Mouse (Mus musculus): ENCODE data around the gene Tssk3.
"Not testable (repeated sequence)": the region's sequence is repeated elsewhere in the genome, so short reads cannot be mapped to it uniquely, and the experiment has no call there.

Tssk3 gene

GRCm38 (mm10) chr4:129500607-129501566 lies 10.1 kb upstream of the Tssk3 start:
- DNase-seq (ENCODE audit: low spot score in 2 of 2) = peak in 1 of 2 experiments; percentile 60

DNA sequence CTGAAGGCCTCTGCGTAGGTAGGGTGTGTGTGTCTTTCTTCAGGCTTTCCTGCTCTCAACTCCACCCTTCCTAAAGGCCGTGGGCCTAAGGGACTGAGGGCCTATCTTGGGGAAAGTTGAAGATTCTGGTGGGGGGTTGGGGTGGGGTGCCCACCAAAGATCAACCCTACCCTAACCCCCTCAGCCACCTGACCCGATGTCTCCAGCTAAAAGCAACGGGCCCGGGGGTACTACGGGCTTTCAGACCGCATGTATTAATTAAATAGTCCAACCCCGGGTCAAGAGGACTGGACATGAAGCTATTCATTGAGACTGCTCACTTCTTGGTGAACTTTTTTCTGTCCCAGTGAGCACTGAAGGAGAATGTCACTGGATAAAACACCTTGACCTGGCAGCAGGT lies 9.2 kb upstream of the Tssk3 start:
- DNase-seq (ENCODE audit: low spot score in 2 of 2) = no peak

GRCm38 (mm10) chr4:129498941-129499340 lies 8.1 kb upstream of the Tssk3 start:
- DNase-seq (ENCODE audit: low spot score in 2 of 2) = no peak

- DNase-seq (ENCODE audit: low spot score in 2 of 2) = no peak
Observed at GRCm38 (mm10) chr4:129496631-129497030, 5.8 kb upstream of the Tssk3 start.

GRCm38 (mm10) chr4:129495672-129496562 lies 5.1 kb upstream of the Tssk3 start:
- DNase-seq (ENCODE audit: low spot score in 2 of 2) = peak; percentile 44 to 52

DNA sequence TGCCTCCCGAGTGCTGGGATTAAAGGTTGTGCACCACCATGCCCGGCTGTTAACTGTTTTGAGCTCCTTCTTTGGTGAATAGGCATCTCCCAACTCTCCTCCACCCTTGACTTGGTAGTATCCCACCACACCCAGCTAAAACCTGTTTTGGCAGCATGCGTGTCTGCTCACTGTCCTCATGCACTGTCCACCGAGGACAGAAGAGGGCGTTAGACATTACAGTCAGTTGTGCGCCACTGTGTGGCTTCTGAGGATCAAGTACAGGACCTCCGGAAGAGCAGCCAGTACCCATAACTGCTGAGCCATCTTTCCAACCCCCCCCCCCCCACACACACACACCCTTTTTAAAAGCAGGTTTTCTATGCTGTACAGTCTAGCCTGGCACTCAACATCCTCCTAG lies 3.9 kb upstream of the Tssk3 start:
- no peak for DNase-seq (ENCODE audit: low spot score in 2 of 2)

DNA sequence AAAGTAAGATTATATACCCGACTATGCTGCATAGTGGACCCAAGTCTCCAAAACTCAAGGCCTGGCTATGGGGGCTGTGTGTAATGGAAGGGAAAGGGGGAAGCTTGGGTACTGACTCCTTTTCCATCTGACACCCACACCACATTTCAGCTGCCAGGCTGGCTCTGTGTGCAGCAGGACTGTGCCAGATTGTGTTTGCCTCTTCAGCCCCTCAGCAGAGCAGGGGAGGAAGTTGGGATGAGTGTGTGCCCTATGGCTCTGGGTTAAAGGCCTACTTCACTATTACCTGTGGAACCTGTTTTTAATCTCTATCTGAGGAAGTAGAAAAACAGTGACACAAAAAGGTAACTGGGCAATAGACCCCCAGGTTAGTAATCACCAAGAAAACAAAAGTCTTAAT lies 9.7 kb downstream of the Tssk3 start:
- DNase-seq (ENCODE audit: low spot score in 2 of 2) = no peak

- DNase-seq (ENCODE audit: low spot score in 2 of 2) = no peak
Observed at GRCm38 (mm10) chr4:129479863-129480262, 11.0 kb downstream of the Tssk3 start.

GRCm38 (mm10) chr4:129476047-129476446 lies 14.8 kb downstream of the Tssk3 start:
- no peak for DNase-seq (ENCODE audit: low spot score in 2 of 2)

- DNase-seq (ENCODE audit: low spot score in 2 of 2) = no peak
Observed at GRCm38 (mm10) chr4:129464286-129464815, 26.5 kb downstream of the Tssk3 start.

- no peak for DNase-seq (ENCODE audit: low spot score in 2 of 2)
Observed at GRCm38 (mm10) chr4:129463097-129464059, 27.4 kb downstream of the Tssk3 start.

DNA sequence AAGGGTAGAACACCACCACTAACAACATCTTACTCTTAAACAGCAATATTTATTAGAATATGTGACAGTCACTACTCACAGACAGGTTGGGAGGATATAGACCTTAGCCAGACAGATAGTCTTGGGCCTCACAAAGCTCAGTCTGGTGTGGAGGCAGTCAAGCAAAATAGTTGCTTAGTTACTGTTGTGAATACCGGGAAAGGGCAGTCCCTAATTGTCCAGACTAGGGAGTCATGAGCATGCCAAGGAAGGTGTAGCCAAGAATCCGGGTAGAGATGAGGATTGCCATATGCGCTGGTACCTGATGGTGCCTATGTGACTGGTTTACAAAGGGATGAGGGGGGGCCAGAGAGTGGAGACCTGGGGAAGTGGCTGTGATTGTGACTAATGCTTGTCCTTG lies 28.7 kb downstream of the Tssk3 start:
- DNase-seq (ENCODE audit: low spot score in 2 of 2) = no peak

DNA sequence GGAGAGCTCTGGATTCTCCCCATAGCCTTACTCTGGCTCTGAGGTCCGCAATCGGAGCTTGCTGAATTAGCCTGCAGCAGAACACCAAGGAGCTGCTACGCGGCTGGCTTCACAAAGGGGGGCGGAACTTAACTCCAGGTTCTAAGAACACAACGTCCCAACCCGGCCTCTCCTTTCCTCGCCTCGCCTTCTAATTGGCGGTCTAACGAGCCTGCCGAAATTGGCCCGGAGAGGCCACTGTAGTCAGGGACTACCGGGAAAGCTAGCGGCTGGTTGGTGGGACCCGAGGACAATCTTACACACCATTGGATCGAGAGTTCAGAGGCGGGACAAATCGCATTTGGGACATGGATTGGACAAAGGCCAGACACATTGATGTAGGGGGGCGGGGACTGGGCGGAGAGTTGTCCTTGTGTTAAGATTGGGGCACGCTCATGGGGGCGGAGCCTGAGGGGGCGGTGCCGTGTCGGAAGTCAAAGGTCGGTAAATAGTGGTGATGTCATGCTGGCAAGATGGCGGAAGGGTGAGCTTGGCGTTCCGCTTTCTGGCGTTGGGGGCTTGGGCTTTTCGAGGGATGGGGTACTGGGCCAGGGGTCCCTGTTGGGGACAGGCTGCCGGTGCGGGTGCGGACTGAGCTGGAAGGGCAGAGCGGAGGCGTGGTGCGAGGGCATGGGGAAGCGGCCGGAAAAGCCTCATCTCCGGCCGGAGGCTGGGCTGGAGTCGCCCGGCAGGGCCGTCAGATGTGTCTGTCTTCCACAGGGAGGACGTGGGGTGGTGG lies 29.4 kb downstream of the Tssk3 start, which contains the start of gene Bsdc1:
Gene Bsdc1, plus strand, starts transcription at position 399 of the 778 bp plus-strand sequence.
- peak; percentile 100 for DNase-seq (ENCODE audit: low spot score in 2 of 2)

- peak in 1 of 2 experiments; percentile 5 for DNase-seq (ENCODE audit: low spot score in 2 of 2)
Observed at GRCm38 (mm10) chr4:129460827-129461182, 30.0 kb downstream of the Tssk3 start.

GRCm38 (mm10) chr4:129459726-129460125 lies 31.1 kb downstream of the Tssk3 start:
- DNase-seq (ENCODE audit: low spot score in 2 of 2) = no peak

DNA sequence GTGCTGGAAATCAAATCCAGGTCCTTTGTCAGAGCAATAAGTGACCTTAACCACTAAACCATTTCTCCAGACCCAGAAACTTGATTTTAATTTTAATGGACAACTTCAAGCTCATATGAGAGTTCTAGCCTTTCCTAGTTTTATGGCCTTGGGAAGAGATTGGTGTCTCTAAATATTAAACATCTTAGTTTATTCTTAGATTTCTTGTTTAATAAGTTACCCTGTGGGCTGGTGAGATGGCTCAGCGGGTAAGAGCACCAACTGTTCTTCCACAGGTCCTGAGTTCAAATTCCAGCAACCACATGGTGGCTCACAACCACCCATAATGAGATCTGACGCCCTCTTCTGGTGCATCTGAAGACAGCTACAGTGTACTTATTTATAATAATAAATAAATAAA lies 33.5 kb downstream of the Tssk3 start:
- not testable (repeated sequence) for DNase-seq (ENCODE audit: low spot score in 2 of 2)

- DNase-seq (ENCODE audit: low spot score in 2 of 2) = no peak
Observed at GRCm38 (mm10) chr4:129456126-129456525, 34.7 kb downstream of the Tssk3 start.

DNA sequence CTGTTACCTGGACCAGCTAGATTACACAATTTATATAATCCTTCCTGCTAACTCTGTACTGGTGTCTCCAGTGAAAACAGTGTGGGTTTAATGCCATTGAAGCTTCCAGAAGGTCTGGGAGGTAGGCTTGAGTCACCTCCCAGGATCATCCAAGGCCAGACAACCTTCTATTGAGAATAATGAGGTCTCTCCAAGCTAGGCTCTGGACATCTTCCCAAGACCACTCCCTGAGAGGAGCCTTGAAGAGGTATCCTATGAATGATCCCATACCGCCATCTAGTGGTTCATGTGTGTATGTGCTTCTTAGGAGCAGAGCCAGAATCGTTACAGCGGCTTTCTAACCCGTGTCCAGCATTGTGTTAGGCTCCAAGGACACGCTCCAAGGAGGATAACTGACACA lies 35.6 kb downstream of the Tssk3 start:
- DNase-seq (ENCODE audit: low spot score in 2 of 2) = peak in 1 of 2 experiments; percentile 81

- DNase-seq (ENCODE audit: low spot score in 2 of 2) = no peak
Observed at GRCm38 (mm10) chr4:129451471-129452169, 39.2 kb downstream of the Tssk3 start.

DNA sequence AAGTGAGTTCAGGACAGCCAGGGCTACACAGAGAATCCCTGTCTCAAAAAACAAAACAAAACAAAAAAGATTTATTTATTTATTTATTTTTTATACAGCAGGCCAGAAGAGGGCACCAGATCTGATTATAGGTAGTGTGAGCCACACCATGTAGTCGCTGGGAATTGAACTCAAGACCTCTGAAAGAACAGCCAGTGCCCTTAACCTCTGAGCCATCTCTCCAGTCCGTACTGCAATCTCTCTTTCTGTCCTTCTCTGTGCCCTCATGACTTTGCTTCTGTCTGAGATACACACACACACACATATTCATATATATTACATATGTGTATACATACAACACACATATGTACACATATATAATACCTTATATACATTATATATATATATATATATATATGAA lies 40.0 kb downstream of the Tssk3 start:
- no peak for DNase-seq (ENCODE audit: low spot score in 2 of 2)
